8 mouse cellular contexts compared by ENCODE assay signal in genomic region chr2:39097993-39098392, GRCm38 (mm10). TPM values are rescaled to one million over a fixed set of nuclear protein-coding genes. Genes with fewer than 3 reads are reported as not detected.
DNase-seq lines count a peak whose midpoint lies in the region; ATAC-seq and TF ChIP-seq lines count a peak whose summit lies in the region.
"Had no signal": no experiment of that assay in that cellular context is flagged by ENCODE, and none has a peak within 500 bp of the region (broad histone marks: within the 10 kb centered on the region; RNA-seq: fewer than 3 reads in every experiment).

No protein-coding gene starts in this region.

- no peaks in the 10 kb centered on the region for H3K79me2 ChIP-seq in CH12.LX (replicated peaks; ENCODE audit: control insufficient read depth, extremely low read depth, insufficient read depth, poor library complexity, severe bottlenecking)

- TF ChIP-seq CTCF in kidney, adult 2 months (conservative IDR thresholded peaks at IDR 0.05; ENCODE audit: insufficient read depth, insufficient read length, low read depth, low read length): peak; percentile 13; the same call in 1 of the 2 replicates
- peak; percentile 29 to 39; a peak in 2 of 4 replicates for TF ChIP-seq CTCF in CH12.LX (conservative IDR thresholded peaks at IDR 0.05 in 1 of 2, IDR thresholded peaks at IDR 0.05 in 1 of 2; ENCODE audit: low read depth in 2 of 2, low read length in 2 of 2)

- H3K27me3 ChIP-seq in kidney, adult 2 months (replicated peaks; ENCODE audit: control insufficient read depth, insufficient read depth, low read length): no peaks in the 10 kb centered on the region
- H3K27me3 ChIP-seq in kidney, embryonic 14.5 days (ENCODE audit: control insufficient read depth, insufficient read depth, low read length): no peaks in the 10 kb centered on the region
- no peaks in the 10 kb centered on the region for H3K27me3 ChIP-seq in CH12.LX (replicated peaks)

- H3K9ac ChIP-seq in kidney, embryonic 14.5 days (ENCODE audit: low read depth, low read length): no peak overlapping the region
- no peak overlapping the region for H3K9ac ChIP-seq in CH12.LX (ENCODE audit: insufficient read depth, low read depth)

- TF ChIP-seq RAD21 in CH12.LX (IDR thresholded peaks at IDR 0.05; ENCODE audit: low read depth, low read length): peak; percentile 17

- H3K36me3 ChIP-seq in kidney, adult 2 months (ENCODE audit: control insufficient read depth, insufficient read depth, low read length): peaks cover under 1% of the 10 kb centered on the region; the same call in 1 of the 2 replicates
- peaks cover 27% of the 10 kb centered on the region for H3K36me3 ChIP-seq in kidney, embryonic 14.5 days (ENCODE audit: control insufficient read depth, insufficient read depth, low read length)
- peaks cover 3 to 26% of the 10 kb centered on the region in 2 experiments for H3K36me3 ChIP-seq in CH12.LX (replicated peaks in 1 of 2; ENCODE audit: control insufficient read depth in 1 of 2, insufficient read depth in 1 of 2, low read length in 1 of 2)

- no peaks in the 10 kb centered on the region for H3K9me3 ChIP-seq in kidney, embryonic 14.5 days (ENCODE audit: control insufficient read depth, low read length)
- no peaks in the 10 kb centered on the region for H3K9me3 ChIP-seq in CH12.LX (replicated peaks; ENCODE audit: low read length)

- H3K4me1 ChIP-seq in kidney, adult 2 months (ENCODE audit: control insufficient read depth, insufficient read depth, low read length): no peaks in the 10 kb centered on the region
- H3K4me1 ChIP-seq in kidney, embryonic 14.5 days (ENCODE audit: control insufficient read depth, insufficient read depth, low read length): no peaks in the 10 kb centered on the region
- peaks cover 0 to 7% of the 10 kb centered on the region in 2 experiments; a peak in 1 of 4 replicates for H3K4me1 ChIP-seq in CH12.LX (ENCODE audit: control insufficient read depth in 1 of 2, insufficient read depth in 2 of 2)

- dilution Hi-C loops in CH12.LX (cut with MboI; ENCODE audit: extremely low pct_ligation_motif_present, extremely low pct_unique_long_range_greater_than_20kb, low sequenced_read_pairs): no loop called here

- no peak for TF ChIP-seq POLR2A in kidney, adult 2 months (IDR thresholded peaks at IDR 0.05; ENCODE audit: low read depth, low read length)
- no peak for TF ChIP-seq POLR2A in CH12.LX (IDR thresholded peaks at IDR 0.05; ENCODE audit: low read depth, low read length)

- no peak overlapping the region for H3K27ac ChIP-seq in kidney, adult 2 months (ENCODE audit: insufficient read depth, low read depth, low read length)
- no peak overlapping the region for H3K27ac ChIP-seq in kidney, embryonic 14.5 days (ENCODE audit: low read depth, low read length)
- no peak overlapping the region for H3K27ac ChIP-seq in CH12.LX (ENCODE audit: insufficient read depth, low read depth)
- H3K27ac ChIP-seq: macrophage had no signal

- in situ Hi-C loops in CH12.LX (cut with MboI; ENCODE audit: low pct_ligation_motif_present, low pct_unique_long_range_greater_than_20kb, low sequenced_read_pairs): no loop called here

- ATAC-seq in kidney, embryonic 14.5 days (ENCODE audit: low FRiP score, low TSS enrichment): no peak
- ATAC-seq in megakaryocyte-erythroid progenitor cell, adult 5-6 weeks (replicated peaks; ENCODE audit: low FRiP score, low TSS enrichment, poor library complexity, severe bottlenecking): peak; percentile 70

- TF ChIP-seq EP300 in CH12.LX (IDR thresholded peaks at IDR 0.05; ENCODE audit: low read length): no peak

- H3K4me3 ChIP-seq in kidney, adult 2 months (ENCODE audit: insufficient read depth, low read depth, low read length): no peak overlapping the region
- H3K4me3 ChIP-seq in kidney, embryonic 14.5 days (ENCODE audit: low read length): no peak overlapping the region
- no peak overlapping the region for H3K4me3 ChIP-seq in CH12.LX (replicated peaks in 1 of 3; ENCODE audit: low read depth in 2 of 3, low read length in 2 of 3, poor library complexity in 1 of 3)

- H3K4me2 ChIP-seq in kidney, embryonic 14.5 days (replicated peaks; ENCODE audit: low read depth, low read length): no peak overlapping the region
- H3K4me2 ChIP-seq in CH12.LX (ENCODE audit: insufficient read depth, low read depth, poor library complexity, severe bottlenecking): no peak overlapping the region

- DNase-seq in kidney, adult 2 months: no peak
- DNase-seq in CH12.LX (ENCODE audit: extremely low read depth): peak; percentile 24
- peak; percentile 78 for DNase-seq in R1 (ENCODE audit: low read depth, low spot score)
- DNase-seq in right cerebral cortex, postnatal 36 days (ENCODE audit: low spot score in 2 of 2): no peak
- no peak for DNase-seq in right cerebral cortex, adult 2 months (ENCODE audit: low spot score in 2 of 2)

TF ChIP-seq in CH12.LX, 34 proteins besides CTCF, POLR2A, EP300 and RAD21:
- TF ChIP-seq MAFK (IDR thresholded peaks at IDR 0.05; ENCODE audit: insufficient replicate concordance, low read length): no peak
- no peak for TF ChIP-seq JUND (conservative IDR thresholded peaks at IDR 0.05; ENCODE audit: low read depth, low read length)
- TF ChIP-seq NRF1 (IDR thresholded peaks at IDR 0.05; ENCODE audit: low read depth, low read length): no peak
- no peak for TF ChIP-seq POLR2AphosphoS2 (IDR thresholded peaks at IDR 0.05; ENCODE audit: low read depth, low read length)
- no peak for TF ChIP-seq KAT2A (IDR thresholded peaks at IDR 0.05; ENCODE audit: insufficient replicate concordance, low read length)
- no peak for TF ChIP-seq PAX5 (IDR thresholded peaks at IDR 0.05; ENCODE audit: low read length)
- no peak for TF ChIP-seq ZNF384 (IDR thresholded peaks at IDR 0.05; ENCODE audit: low read depth, low read length)
- no peak for TF ChIP-seq MAZ (IDR thresholded peaks at IDR 0.05; ENCODE audit: low read depth, low read length)
- 0 out of 2 replicates have a peak, but pooled peaks have one; percentile 2 for TF ChIP-seq SMC3 (IDR thresholded peaks at IDR 0.05; ENCODE audit: low read depth, low read length)

RNA-seq across cellular contexts. Expression of gene Golga1, which starts 32.7 kb away (rescaled TPM):
- polyA plus RNA-seq in kidney, adult 2 months (2012; rRNA removed): 10.5 and 11.3 TPM in 2 replicates
- polyA plus RNA-seq in kidney, embryonic 14.5 days (2014; fragmentation: Nextera tagmentation; extraction: Ambion mirVana): 22.7 and 30.4 TPM in 2 replicates
- 7.8 and 8.8 TPM in 2 replicates for total RNA-seq in CH12.LX (2012; rRNA removed)
- 8.2 and 8.6 TPM in 2 replicates for total RNA-seq in CH12.LX (2014; rRNA removed)
- polyA plus RNA-seq in CH12.LX (2012; ENCODE audit: insufficient read length, low read depth): 10.1 and 11.5 TPM in 2 replicates
- total RNA-seq in megakaryocyte-erythroid progenitor cell, adult 5-6 weeks (2014; fragmentation: Nextera tagmentation): 21.3 and 32.2 TPM in 2 replicates
- total RNA-seq in megakaryocyte-erythroid progenitor cell, adult 5-6 weeks (2017): 17.5 and 21.8 TPM in 2 replicates

Comparison
In these comparisons a context has a peak if more than half of its experiments do, and no peak if none do; other contexts are left out.
1. DNase-seq: peak in CH12.LX (single experiment) and R1 (single experiment); none in kidney, adult 2 months (single experiment), right cerebral cortex, postnatal 36 days (0 of 2) and right cerebral cortex, adult 2 months (0 of 2).